Mouse (Mus musculus) small intestine, adult 2 months (tissue): ENCODE data around the gene D10Jhu81e.
A peak's percentile ranks its signal among the peaks of the same experiment; 100 is the strongest.

Experiments
- CTCF ChIP-seq: fragments of 200-500 bp; IDR thresholded peaks from 2 replicates; pipeline ENCODE4 v1.5.1; 2012; ENCODE audit warnings: low read depth, mild to moderate bottlenecking, control low read depth, inconsistent platforms, low read length, moderate library complexity, mixed read lengths; ENCODE audit not compliant: insufficient replicate concordance, insufficient read length; ENCODE audit errors: extremely low read depth
- POLR2A ChIP-seq: fragments of 200-500 bp; IDR thresholded peaks from 2 replicates; pipeline ENCODE4 v1.6.1; 2012; ENCODE audit warnings: low read depth, mild to moderate bottlenecking, control low read depth, inconsistent platforms, low read length, moderate library complexity

DNA sequence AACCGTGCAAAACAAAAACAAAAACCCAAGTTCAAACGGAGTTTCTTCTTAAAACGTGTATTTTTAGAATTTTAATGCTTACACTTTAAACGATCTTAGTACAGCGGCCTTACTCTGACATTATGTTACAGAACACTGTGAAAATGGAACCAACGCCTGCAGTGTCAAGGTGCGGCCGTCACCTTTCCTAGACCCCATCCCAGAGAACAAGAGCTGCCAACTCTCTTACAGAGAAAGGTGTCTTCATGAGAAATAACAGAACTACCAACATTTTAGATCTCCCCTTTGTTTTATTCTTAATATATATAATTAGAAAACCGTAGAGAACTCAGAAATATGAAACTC, 15.8 kb upstream of the D10Jhu81e start:
- TF ChIP-seq CTCF (peak; percentile 4; the same call in 1 of the 2 replicates), POLR2A (no peak)
